Mouse (Mus musculus) E14TG2a.4 (cell line): ENCODE results near the gene Erp29.

Experiments used
- H3K27me3 ChIP-seq: 2 replicates; pipeline ENCODE4 v1.6.1; 2014; ENCODE audit warnings: low read length, control low read depth; ENCODE audit not compliant: insufficient read depth
- H3K36me3 ChIP-seq: 2 replicates; pipeline ENCODE4 v1.6.1; 2014; ENCODE audit warnings: low read length, control low read depth; ENCODE audit not compliant: insufficient read depth
- H3K4me1 ChIP-seq: replicated peaks from 2 replicates; pipeline ENCODE4 v1.6.1; 2014; ENCODE audit warnings: low read depth, low read length, control low read depth
- H3K4me3 ChIP-seq: replicated peaks from 2 replicates; pipeline ENCODE4 v1.5.1; 2014; ENCODE audit warnings: mild to moderate bottlenecking, low read length
- H3K9me3 ChIP-seq: 2 replicates; pipeline ENCODE4 v1.6.1; 2014; ENCODE audit warnings: low read length, control low read depth
- CTCF ChIP-seq: conservative IDR thresholded peaks from 2 replicates; pipeline ENCODE4 v1.5.1; 2014; ENCODE audit warnings: low read length
- NANOG ChIP-seq: IDR thresholded peaks from 2 replicates; pipeline ENCODE4 v1.6.1; 2014; ENCODE audit warnings: borderline replicate concordance, low read length, mixed read lengths
- POU5F1 ChIP-seq: IDR thresholded peaks from 2 replicates; pipeline ENCODE4 v1.6.1; 2014; ENCODE audit warnings: low read length, borderline replicate concordance

The Erp29 gene

GRCm38 (mm10) chr5:121389106-121389505 is 63.2 kb downstream of the Erp29 start:
- peaks cover 39% of the 10 kb centered on the region for H3K4me1 ChIP-seq
- no peaks in the 10 kb centered on the region for H3K9me3 ChIP-seq
- peaks cover 27% of the 10 kb centered on the region for H3K27me3 ChIP-seq
- no peak for TF ChIP-seq POU5F1
- TF ChIP-seq NANOG = no peak
- no peak for TF ChIP-seq CTCF
- no peaks in the 10 kb centered on the region for H3K36me3 ChIP-seq
- no peak overlapping the region for H3K4me3 ChIP-seq

GRCm38 (mm10) chr5:121387126-121387525 is 65.2 kb downstream of the Erp29 start:
- Histone ChIP-seq H3K36me3 (no peaks in the 10 kb centered on the region), H3K9me3 (no peaks in the 10 kb centered on the region), H3K27me3 (peaks cover 33% of the 10 kb centered on the region), H3K4me1 (peaks cover 31% of the 10 kb centered on the region), H3K4me3 (no peak overlapping the region)
- TF ChIP-seq NANOG (no peak), CTCF (no peak), POU5F1 (no peak)

GRCm38 (mm10) chr5:121386120-121386909 is 66.0 kb downstream of the Erp29 start:
- peaks cover 33% of the 10 kb centered on the region for H3K27me3 ChIP-seq
- TF ChIP-seq POU5F1 (no peak), CTCF (no peak), NANOG (no peak)
- peak overlapping the region; percentile 83 for H3K4me3 ChIP-seq
- H3K36me3 ChIP-seq = no peaks in the 10 kb centered on the region
- no peaks in the 10 kb centered on the region for H3K9me3 ChIP-seq
- H3K4me1 ChIP-seq = peaks cover 31% of the 10 kb centered on the region

- peaks cover 31% of the 10 kb centered on the region for H3K4me1 ChIP-seq
- TF ChIP-seq POU5F1 = no peak
- no peak for TF ChIP-seq NANOG
- TF ChIP-seq CTCF = no peak
Measured at GRCm38 (mm10) chr5:121385461-121386119, 66.7 kb downstream of the Erp29 start, which contains the start of gene Trafd1. Gene Trafd1 (minus strand): TSS chr5:121385632.

GRCm38 (mm10) chr5:121384757-121385460 is 67.4 kb downstream of the Erp29 start:
- Histone ChIP-seq H3K4me1 (peaks cover 30% of the 10 kb centered on the region), H3K27me3 (peaks cover 33% of the 10 kb centered on the region), H3K9me3 (no peaks in the 10 kb centered on the region), H3K36me3 (no peaks in the 10 kb centered on the region), H3K4me3 (peak overlapping the region; percentile 83)
- TF ChIP-seq POU5F1 (no peak), CTCF (no peak), NANOG (no peak)

More at GRCm38 (mm10) chr5:121385461-121386119, 66.7 kb downstream of the Erp29 start, which contains the start of gene Trafd1:
- no peaks in the 10 kb centered on the region for H3K9me3 ChIP-seq
- peak within 1 kb of the TSS; percentile 83 for H3K4me3 ChIP-seq
- H3K27me3 ChIP-seq = peaks cover 33% of the 10 kb centered on the region
- no peaks in the 10 kb centered on the region for H3K36me3 ChIP-seq

- TF ChIP-seq POU5F1 = no peak
- Histone ChIP-seq H3K9me3 (no peaks in the 10 kb centered on the region), H3K27me3 (peaks cover 33% of the 10 kb centered on the region), H3K4me1 (peaks cover 22% of the 10 kb centered on the region), H3K4me3 (peak overlapping the region; percentile 83; the same call in 1 of the 2 replicates), H3K36me3 (peaks cover 3% of the 10 kb centered on the region)
Measured at GRCm38 (mm10) chr5:121383857-121384756, 68.2 kb downstream of the Erp29 start.

- H3K9me3 ChIP-seq = no peaks in the 10 kb centered on the region
- peaks cover 13% of the 10 kb centered on the region for H3K27me3 ChIP-seq
- peaks cover 24% of the 10 kb centered on the region for H3K36me3 ChIP-seq
- TF ChIP-seq NANOG = no peak
- peak; percentile 93 for TF ChIP-seq CTCF
- H3K4me3 ChIP-seq = no peak overlapping the region
- peaks cover 10% of the 10 kb centered on the region for H3K4me1 ChIP-seq
Measured at GRCm38 (mm10) chr5:121380692-121381091, 71.6 kb downstream of the Erp29 start.
